Mouse (Mus musculus) limb, embryonic 11.5 days (tissue): ENCODE measurements at regions not wholly inside any gene's neighbourhood (a gene's known extent, or its start where the extent isn't known, plus 50 kb on each side); places are given as distances from the start of the nearest gene placed in this dataset.
A peak's percentile ranks its signal among the peaks of the same experiment; 100 is the strongest.

Experiments used
- ATAC-seq: fragments of 200-750 bp; cut with Nextera tagmentation; 2 replicates; pipeline ENCODE4 v1.8.0; 2017; ENCODE audit warnings: low read depth; ENCODE audit not compliant: insufficient number of reproducible peaks, low FRiP score, low TSS enrichment
- DNase-seq: peaks from one replicate; pipeline ENCODE4 v3.0.0-alpha.2; 2015; ENCODE audit warnings: low spot score
- H3K27ac ChIP-seq: fragments of 300-500 bp; sonication (generic); replicated peaks from 2 replicates; pipeline ENCODE4 v1.5.1; 2014; ENCODE audit warnings: low read depth, mild to moderate bottlenecking, low read length
- H3K27me3 ChIP-seq: fragments of 300-500 bp; sonication (generic); 2 replicates; pipeline ENCODE4 v1.6.1; 2014; ENCODE audit warnings: mild to moderate bottlenecking, low read length, mixed read lengths; ENCODE audit not compliant: control insufficient read depth, insufficient read depth
- H3K36me3 ChIP-seq: fragments of 300-500 bp; sonication (generic); 2 replicates; pipeline ENCODE4 v1.6.1; 2014; ENCODE audit warnings: mild to moderate bottlenecking, low read length, moderate library complexity, mixed read lengths; ENCODE audit not compliant: control insufficient read depth, insufficient read depth
- H3K4me1 ChIP-seq: fragments of 300-500 bp; sonication (generic); 2 replicates; pipeline ENCODE4 v1.6.1; 2014; ENCODE audit warnings: low read length, mixed read lengths; ENCODE audit not compliant: control insufficient read depth, insufficient read depth
- H3K4me2 ChIP-seq: fragments of 300-500 bp; sonication (generic); 2 replicates; pipeline ENCODE4 v1.6.1; 2014; ENCODE audit warnings: low read depth, mild to moderate bottlenecking, moderate library complexity; ENCODE audit not compliant: severe bottlenecking
- H3K4me3 ChIP-seq: fragments of 300-500 bp; sonication (generic); 2 replicates; pipeline ENCODE4 v1.5.1; 2014; ENCODE audit warnings: low read depth, low read length
- H3K9ac ChIP-seq: fragments of 300-500 bp; sonication (generic); 2 replicates; pipeline ENCODE4 v1.6.1; 2014; ENCODE audit warnings: mild to moderate bottlenecking, low read length
- H3K9me3 ChIP-seq: fragments of 300-500 bp; sonication (generic); 2 replicates; pipeline ENCODE4 v1.6.1; 2016; ENCODE audit warnings: low read length; ENCODE audit not compliant: control insufficient read depth
- WGBS: fragments of 180-500 bp; shearing (Covaris S2); extraction: QIAGEN DNeasy Blood & Tissue Kit; methylation state at CpG from one replicate; pipeline ENCODE4 v1.1.7; 2014; 5-methylcytosine and 5-hydroxymethylcytosine counted together

DNA sequence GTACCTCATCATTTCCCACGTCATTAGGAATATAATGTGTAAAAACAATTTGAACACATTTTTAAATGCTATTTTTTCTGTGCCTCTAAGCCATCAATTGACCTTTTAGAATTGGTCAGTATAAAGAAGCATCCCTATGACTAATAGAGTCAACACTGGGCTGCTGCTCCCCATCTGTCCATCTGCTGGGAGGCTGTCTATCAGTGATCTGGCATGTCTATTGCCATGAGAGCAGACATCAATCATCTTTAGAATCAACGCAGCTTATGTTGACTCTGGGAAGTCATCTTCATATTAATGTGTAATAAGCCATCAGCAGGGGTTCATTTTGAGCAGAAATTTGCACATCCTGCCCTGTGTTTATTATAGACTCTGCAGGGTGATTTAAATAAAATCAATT lies 94.9 kb upstream of the Usp25 start:
- ATAC-seq (no peak), DNase-seq (no peak)
- no peak overlapping the region for H3K4me2 ChIP-seq
- H3K27ac ChIP-seq = no peak overlapping the region
- no peak overlapping the region for H3K9ac ChIP-seq
- no peaks in the 10 kb centered on the region for H3K9me3 ChIP-seq
- H3K27me3 ChIP-seq = no peaks in the 10 kb centered on the region
- H3K36me3 ChIP-seq = no peaks in the 10 kb centered on the region
- no peaks in the 10 kb centered on the region for H3K4me1 ChIP-seq
- no peak overlapping the region for H3K4me3 ChIP-seq
- WGBS = 80% methylated on average over 2 of the region's 2 CpGs

DNA sequence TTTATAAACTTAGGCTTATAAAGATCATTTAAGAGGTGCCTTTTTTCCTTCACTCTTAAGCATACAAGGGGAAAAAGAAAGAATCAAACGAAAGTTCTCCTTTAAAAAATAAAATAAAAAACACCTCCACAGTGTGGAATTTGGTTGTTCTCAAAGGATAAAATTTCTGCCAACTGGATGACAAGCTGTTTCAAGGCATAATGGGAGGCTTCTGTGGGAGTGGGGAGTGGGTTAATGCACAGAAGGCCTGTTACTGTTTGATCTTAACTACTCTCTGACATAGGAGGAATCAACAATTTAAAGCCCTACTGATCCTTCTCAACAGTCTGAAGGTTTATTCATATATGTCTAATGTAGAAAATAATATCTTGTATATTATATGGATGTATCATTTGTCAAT lies 99.2 kb upstream of the Usp25 start:
- Histone ChIP-seq H3K27ac (no peak overlapping the region), H3K4me2 (no peak overlapping the region), H3K36me3 (no peaks in the 10 kb centered on the region), H3K4me1 (no peaks in the 10 kb centered on the region), H3K27me3 (no peaks in the 10 kb centered on the region), H3K9ac (no peak overlapping the region), H3K9me3 (no peaks in the 10 kb centered on the region), H3K4me3 (no peak overlapping the region)
- ATAC-seq (no peak), DNase-seq (no peak)
- 73% methylated on average over 1 of the region's 1 CpGs for WGBS

DNA sequence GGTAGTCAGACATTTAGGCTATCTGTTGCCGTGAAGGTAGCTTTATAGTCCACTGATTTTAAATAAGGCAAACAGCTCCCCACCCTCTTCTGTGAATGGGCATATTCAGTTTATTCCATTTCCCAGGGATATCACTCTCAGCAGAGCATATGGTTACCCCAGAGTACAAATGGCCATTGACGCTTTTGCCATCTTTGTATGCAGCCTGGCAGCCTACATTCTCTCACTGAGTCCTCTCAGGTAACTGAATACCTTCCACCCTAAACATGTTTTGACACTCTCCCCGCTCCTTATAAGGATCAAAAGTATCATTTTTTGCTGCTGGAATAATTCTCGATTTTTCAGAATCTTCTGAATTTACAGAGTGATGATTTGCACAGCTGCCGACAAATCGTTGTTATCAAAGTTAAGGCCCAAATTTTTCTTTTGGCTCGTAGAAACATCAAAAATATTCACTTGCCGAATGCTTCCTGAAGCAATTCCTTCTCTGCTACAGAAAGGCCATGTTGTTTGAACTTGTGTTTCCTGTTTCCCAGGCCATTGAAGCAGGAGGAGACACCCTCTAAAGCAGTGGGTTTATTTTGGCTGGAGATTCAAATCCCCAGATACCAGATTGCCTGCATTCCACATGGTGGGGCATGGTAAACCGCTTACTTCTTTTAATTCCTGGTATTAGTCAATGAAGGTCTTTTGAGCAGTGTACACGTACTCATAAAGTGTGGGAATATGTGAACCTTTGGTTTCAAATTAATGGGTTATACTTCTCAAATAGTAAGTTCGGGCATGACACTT lies 108.1 kb upstream of the Usp25 start:
- WGBS = 90% methylated on average over 11 of the region's 11 CpGs
- Histone ChIP-seq H3K9me3 (no peaks in the 10 kb centered on the region), H3K27ac (no peak overlapping the region)

DNA sequence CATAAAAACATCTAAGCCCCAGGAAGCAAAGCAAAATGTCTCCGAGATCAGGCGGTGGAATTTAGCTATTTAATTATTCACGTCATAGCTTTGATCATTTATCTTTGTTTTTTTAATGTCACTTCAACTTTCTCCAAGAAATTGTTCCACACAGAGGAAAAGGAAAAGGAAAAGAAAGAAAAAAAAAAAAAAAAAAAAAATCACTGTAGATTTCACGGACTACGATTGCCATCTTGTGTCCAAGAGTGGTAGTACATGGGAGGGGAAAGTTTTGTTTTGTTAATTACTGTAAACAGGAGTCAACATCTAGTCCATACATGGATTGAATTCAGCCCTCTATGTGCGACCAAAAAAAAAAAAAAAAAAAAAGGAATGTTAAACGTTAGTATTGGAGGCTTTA lies 114.4 kb upstream of the Usp25 start:
- ATAC-seq (no peak), DNase-seq (peak; percentile 45)
- Histone ChIP-seq H3K4me2 (no peak overlapping the region), H3K4me3 (no peak overlapping the region), H3K27ac (no peak overlapping the region), H3K4me1 (no peaks in the 10 kb centered on the region; the same call in 1 of the 2 replicates), H3K36me3 (no peaks in the 10 kb centered on the region), H3K9me3 (no peaks in the 10 kb centered on the region), H3K9ac (no peak overlapping the region), H3K27me3 (no peaks in the 10 kb centered on the region)
- 19% methylated on average over 7 of the region's 7 CpGs for WGBS

More for the DNA sequence above, 108.1 kb upstream of the Usp25 start:
- Histone ChIP-seq H3K36me3 (no peaks in the 10 kb centered on the region), H3K4me1 (no peaks in the 10 kb centered on the region), H3K9ac (no peak overlapping the region), H3K27me3 (no peaks in the 10 kb centered on the region), H3K4me2 (no peak overlapping the region), H3K4me3 (no peak overlapping the region)
- DNase-seq = no peak
- no peak for ATAC-seq

DNA sequence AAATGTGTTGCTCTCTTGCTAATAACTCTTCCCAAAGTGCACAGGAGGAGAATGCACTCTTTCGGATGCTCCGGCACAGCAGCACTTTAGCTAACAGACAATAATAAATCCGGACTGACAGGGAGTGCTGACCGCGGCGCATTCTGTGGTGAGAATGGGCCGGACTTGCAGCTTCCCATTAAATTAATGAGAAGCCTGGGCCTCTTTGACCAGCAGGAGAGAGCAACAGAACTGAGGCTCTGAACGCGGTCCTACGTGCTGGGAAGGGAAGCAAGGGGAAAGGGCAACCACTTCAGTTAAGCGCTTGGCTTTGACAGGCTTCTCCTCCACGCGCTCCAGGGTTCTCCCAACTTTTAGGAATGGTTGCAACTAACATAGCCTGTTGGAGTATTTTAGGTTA lies 117.2 kb upstream of the Usp25 start:
- Histone ChIP-seq H3K4me1 (no peaks in the 10 kb centered on the region; the same call in 1 of the 2 replicates), H3K36me3 (no peaks in the 10 kb centered on the region), H3K27ac (no peak overlapping the region), H3K4me2 (peak overlapping the region; percentile 28), H3K9me3 (no peaks in the 10 kb centered on the region), H3K4me3 (no peak overlapping the region), H3K9ac (no peak overlapping the region), H3K27me3 (no peaks in the 10 kb centered on the region)
- WGBS = 7% methylated on average over 13 of the region's 13 CpGs
- DNase-seq (peak; percentile 46), ATAC-seq (no peak)

DNA sequence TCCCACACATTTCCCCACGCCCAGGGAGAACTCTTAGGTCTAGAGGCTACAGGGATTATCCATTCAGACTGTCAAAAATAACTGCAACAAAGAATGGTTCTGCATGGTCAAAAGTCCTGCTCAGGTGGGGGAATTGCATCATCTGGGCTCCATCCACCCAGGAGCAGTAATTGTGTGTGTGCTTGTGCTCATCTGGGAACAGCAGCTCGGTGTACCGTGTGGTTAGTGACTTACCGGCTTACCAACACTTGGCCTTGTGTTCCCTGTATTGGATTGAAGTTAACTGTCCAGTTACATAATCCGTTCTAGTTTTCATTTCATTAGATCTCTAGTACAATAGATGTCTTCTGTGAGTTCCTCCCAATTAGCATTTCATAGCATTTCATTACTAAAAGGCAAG lies 117.7 kb upstream of the Usp25 start:
- ATAC-seq = no peak
- no peaks in the 10 kb centered on the region for H3K27me3 ChIP-seq
- no peaks in the 10 kb centered on the region; the same call in 1 of the 2 replicates for H3K4me1 ChIP-seq
- no peak for DNase-seq
- no peak overlapping the region for H3K4me3 ChIP-seq
- 64% methylated on average over 5 of the region's 5 CpGs for WGBS
- H3K9ac ChIP-seq = no peak overlapping the region
- H3K9me3 ChIP-seq = no peaks in the 10 kb centered on the region
- H3K27ac ChIP-seq = no peak overlapping the region
- H3K36me3 ChIP-seq = no peaks in the 10 kb centered on the region
- H3K4me2 ChIP-seq = no peak overlapping the region

DNA sequence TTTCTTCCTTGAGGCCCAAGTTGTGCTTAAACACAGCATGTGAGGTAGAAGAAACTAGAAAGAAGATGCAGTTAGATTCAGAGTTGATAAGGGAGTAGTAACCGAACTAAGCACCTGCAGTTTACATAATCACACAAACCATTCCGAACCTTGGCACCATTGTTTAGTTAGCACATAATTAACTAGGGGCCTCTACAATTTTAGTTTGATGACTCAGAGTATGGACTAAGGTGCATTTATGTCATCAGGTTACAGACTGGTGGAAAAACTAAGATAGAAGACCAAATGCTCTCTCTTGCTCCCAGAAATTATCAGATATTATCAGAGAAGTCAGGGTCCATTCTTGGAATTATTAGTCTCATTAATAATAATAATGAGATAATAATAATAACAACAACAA lies 134.9 kb upstream of the Usp25 start:
- H3K27me3 ChIP-seq = no peaks in the 10 kb centered on the region
- DNase-seq (no peak), ATAC-seq (no peak)
- H3K4me3 ChIP-seq = no peak overlapping the region
- H3K9ac ChIP-seq = no peak overlapping the region
- WGBS = 86% methylated on average over 2 of the region's 2 CpGs
- no peaks in the 10 kb centered on the region for H3K4me1 ChIP-seq
- no peaks in the 10 kb centered on the region for H3K9me3 ChIP-seq
- no peak overlapping the region for H3K4me2 ChIP-seq
- H3K27ac ChIP-seq = no peak overlapping the region
- H3K36me3 ChIP-seq = no peaks in the 10 kb centered on the region

DNA sequence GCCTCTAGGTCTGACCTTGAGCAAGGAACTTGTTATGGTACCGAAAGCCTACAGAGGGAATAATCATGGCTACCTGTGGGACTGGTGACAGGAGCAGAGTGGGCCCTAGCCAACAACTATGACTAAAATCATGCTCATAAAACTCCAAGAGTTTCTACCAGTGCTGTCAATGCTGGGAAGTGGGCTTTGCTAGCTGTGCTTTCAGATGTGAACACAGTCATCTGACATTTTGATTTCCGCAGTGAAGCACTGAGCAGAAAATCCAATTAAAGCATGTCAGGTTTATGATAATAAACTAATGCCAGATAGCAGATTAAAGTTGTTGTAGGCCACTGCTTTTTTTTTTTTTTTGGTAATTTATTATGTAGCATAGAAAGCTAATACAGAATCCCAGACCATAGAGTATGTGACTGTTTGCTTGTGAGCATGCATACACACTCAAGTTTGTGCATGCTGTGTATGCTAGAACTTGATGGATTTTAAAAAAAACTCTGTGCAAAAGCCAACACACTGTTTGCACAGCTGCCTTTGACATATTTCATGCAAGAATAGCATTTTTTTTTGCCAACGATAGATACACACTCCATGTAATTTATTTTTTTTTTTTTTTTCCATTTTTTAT lies 138.0 kb upstream of the Usp25 start:
- no peaks in the 10 kb centered on the region for H3K27me3 ChIP-seq
- WGBS = 94% methylated on average over 3 of the region's 3 CpGs
- DNase-seq (no peak), ATAC-seq (no peak)
- no peaks in the 10 kb centered on the region for H3K9me3 ChIP-seq
- no peaks in the 10 kb centered on the region for H3K4me1 ChIP-seq
- no peak overlapping the region for H3K4me3 ChIP-seq
- H3K9ac ChIP-seq = no peak overlapping the region
- no peak overlapping the region for H3K27ac ChIP-seq
- no peaks in the 10 kb centered on the region for H3K36me3 ChIP-seq
- no peak overlapping the region for H3K4me2 ChIP-seq
